11 mouse cellular contexts compared by ENCODE assay signal in genomic region chr5:66105946-66106345, GRCm38 (mm10).
A peak's percentile ranks its signal among the peaks of the same experiment; 100 is the strongest.
DNase-seq lines count a peak whose midpoint lies in the region; ATAC-seq lines count a peak whose summit lies in the region.
"Had no signal": no experiment of that assay in that cellular context is flagged by ENCODE, and none has a peak within 500 bp of the region (broad histone marks: within the 10 kb centered on the region; RNA-seq: fewer than 3 reads in every experiment).

No protein-coding gene starts in this region.

- peak overlapping the region; percentile 86 for H3K27ac ChIP-seq in brown adipose tissue, adult 24 weeks (replicated peaks; ENCODE audit: low read depth, low read length)
- no peak overlapping the region for H3K27ac ChIP-seq in forebrain, embryonic 12.5 days
- H3K27ac ChIP-seq: embryonic facial prominence, embryonic 12.5 days; heart, embryonic 15.5 days had no signal

- no peaks in the 10 kb centered on the region for H3K27me3 ChIP-seq in forebrain, embryonic 12.5 days
- H3K27me3 ChIP-seq: embryonic facial prominence, embryonic 12.5 days; heart, embryonic 15.5 days had no signal

- H3K4me3 ChIP-seq in brown adipose tissue, adult 24 weeks (ENCODE audit: insufficient read depth, low read depth, low read length) = no peak overlapping the region
- no peak overlapping the region for H3K4me3 ChIP-seq in forebrain, embryonic 12.5 days (replicated peaks)
- H3K4me3 ChIP-seq: embryonic facial prominence, embryonic 12.5 days; heart, embryonic 15.5 days had no signal

- no peak overlapping the region for H3K4me2 ChIP-seq in forebrain, embryonic 12.5 days
- H3K4me2 ChIP-seq: embryonic facial prominence, embryonic 12.5 days; heart, embryonic 15.5 days had no signal

- WGBS in forebrain, embryonic 12.5 days = 91% methylated on average over 7 of the region's 7 CpGs

- no peak overlapping the region for H3K9ac ChIP-seq in forebrain, embryonic 12.5 days
- H3K9ac ChIP-seq: embryonic facial prominence, embryonic 12.5 days; heart, embryonic 15.5 days had no signal

- no peaks in the 10 kb centered on the region for H3K9me3 ChIP-seq in forebrain, embryonic 12.5 days
- H3K9me3 ChIP-seq: embryonic facial prominence, embryonic 12.5 days; heart, embryonic 15.5 days had no signal

- ATAC-seq in neutrophil, adult 5-6 weeks (ENCODE audit: extremely low read depth, insufficient number of reproducible peaks, low FRiP score, poor library complexity, severe bottlenecking) = peak; percentile 72
- ATAC-seq in forebrain, embryonic 12.5 days (ENCODE audit: low FRiP score) = no peak

- peaks cover 14% of the 10 kb centered on the region for H3K4me1 ChIP-seq in brown adipose tissue, adult 24 weeks (ENCODE audit: control insufficient read depth, insufficient read depth, insufficient read length, low read length)
- H3K4me1 ChIP-seq in forebrain, embryonic 12.5 days = no peaks in the 10 kb centered on the region
- H3K4me1 ChIP-seq: embryonic facial prominence, embryonic 12.5 days; heart, embryonic 15.5 days had no signal

- peak; percentile 44 to 90 for DNase-seq in adrenal gland, adult (ENCODE audit: inconsistent age in 2 of 2, low spot score in 1 of 2)
- no peak for DNase-seq in adrenal gland, adult 18-20 months (ENCODE audit: low spot score in 2 of 2)
- DNase-seq in lung, adult 18-20 months = peak; percentile 76 to 84
- no peak for DNase-seq in thymus, postnatal 14 days
- DNase-seq in kidney, adult 11 months = no peak
- DNase-seq: kidney, adult 2 months had no signal

- no peaks in the 10 kb centered on the region for H3K36me3 ChIP-seq in forebrain, embryonic 12.5 days (replicated peaks)
- H3K36me3 ChIP-seq: embryonic facial prominence, embryonic 12.5 days; heart, embryonic 15.5 days had no signal

Comparison
In these comparisons a context has a peak if more than half of its experiments do, and no peak if none do; other contexts are left out.
1. DNase-seq: peak in adrenal gland, adult (2 of 2) and lung, adult 18-20 months (2 of 2); none in adrenal gland, adult 18-20 months (0 of 2), thymus, postnatal 14 days (single experiment) and kidney, adult 11 months (single experiment).